Mouse (Mus musculus) liver, adult 2 months (tissue): ENCODE measurements around the gene Insl6.

Experiments
- CTCF ChIP-seq: fragments of 200-500 bp; IDR thresholded peaks from 2 replicates; pipeline ENCODE4 v1.5.1; 2011; ENCODE audit warnings: low read depth, low read length, control low read depth
- POLR2A ChIP-seq: fragments of 200-500 bp; IDR thresholded peaks from 2 replicates; pipeline ENCODE4 v1.6.1; 2011; ENCODE audit warnings: low read length, control low read depth; ENCODE audit not compliant: insufficient read depth; ENCODE audit errors: extremely low read depth

DNA sequence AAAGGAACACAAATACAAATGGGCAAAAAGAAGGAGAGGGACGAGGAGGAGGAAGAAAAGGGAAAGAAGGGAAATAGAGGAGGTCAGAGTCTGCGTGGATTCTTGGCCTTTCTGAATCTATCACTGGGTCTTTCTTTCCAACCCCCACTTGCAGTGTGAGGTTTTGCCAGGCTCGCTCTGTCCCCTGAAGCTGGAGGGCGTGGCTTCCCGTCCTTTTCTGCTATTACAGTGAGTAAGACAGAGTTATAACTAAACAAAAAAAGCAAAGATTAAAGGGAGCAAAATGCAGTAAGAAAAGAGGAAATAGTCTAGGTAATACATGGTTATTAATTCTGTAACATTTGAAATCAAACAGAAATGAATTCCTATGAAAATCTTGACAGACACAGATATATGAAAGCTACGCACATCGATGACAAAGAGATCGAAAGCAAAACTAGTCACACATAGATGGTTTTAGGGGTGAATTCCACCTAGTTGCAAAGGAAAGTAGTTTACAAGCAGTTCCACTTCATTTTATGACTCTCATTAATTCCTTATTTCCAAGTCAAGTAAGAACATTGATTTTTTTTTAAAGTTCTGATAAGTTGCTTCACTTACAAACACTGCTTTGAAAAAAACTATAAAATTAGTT lies 1.6 kb downstream of the Insl6 start:
- TF ChIP-seq POLR2A, result no peak
- no peak for TF ChIP-seq CTCF
